Mouse (Mus musculus): Measurements from ENCODE around the gene Mpp6. TPM values are rescaled to one million over a fixed set of nuclear protein-coding genes. Genes with fewer than 3 reads are reported as not detected.

The Mpp6 gene
- total and polyA plus RNA-seq, 2 experiments from 2014 or later = 66.4 to 101 TPM

GRCm38 (mm10) chr6:50089333-50089732 lies 20.7 kb upstream of the Mpp6 start:
- no peak overlapping the region for H3K4me3 ChIP-seq (ENCODE audit: low read depth, low read length)
- H3K9me3 ChIP-seq (ENCODE audit: low read length) = 0 out of 2 replicates have a peak, but pooled peaks cover 3% of the 10 kb centered on the region
- no peaks in the 10 kb centered on the region for H3K27me3 ChIP-seq (ENCODE audit: insufficient read depth, low read length)
- H3K4me1 ChIP-seq (ENCODE audit: insufficient read depth) = no peaks in the 10 kb centered on the region
- H3K36me3 ChIP-seq (ENCODE audit: insufficient read depth) = no peaks in the 10 kb centered on the region
- no peak overlapping the region for H3K27ac ChIP-seq (ENCODE audit: low read depth, low read length)
- H3K9ac ChIP-seq = no peak overlapping the region
- no peak for TF ChIP-seq CTCF (IDR thresholded peaks at IDR 0.05; ENCODE audit: low read depth)
- ATAC-seq (no peak), DNase-seq (no peak)
- H3K4me2 ChIP-seq (ENCODE audit: low read depth) = no peak overlapping the region
- 92% methylated on average over 5 of the region's 5 CpGs for WGBS

- no peak for TF ChIP-seq CTCF (IDR thresholded peaks at IDR 0.05; ENCODE audit: low read depth)
- ATAC-seq (no peak), DNase-seq (no peak)
- Histone ChIP-seq H3K4me2 (ENCODE audit: low read depth) (no peak overlapping the region), H3K9me3 (ENCODE audit: low read length) (0 out of 2 replicates have a peak, but pooled peaks cover 3% of the 10 kb centered on the region), H3K9ac (no peak overlapping the region), H3K4me1 (ENCODE audit: insufficient read depth) (no peaks in the 10 kb centered on the region), H3K4me3 (ENCODE audit: low read depth, low read length) (no peak overlapping the region), H3K27ac (ENCODE audit: low read depth, low read length) (no peak overlapping the region), H3K27me3 (ENCODE audit: insufficient read depth, low read length) (no peaks in the 10 kb centered on the region), H3K36me3 (ENCODE audit: insufficient read depth) (no peaks in the 10 kb centered on the region)
- 70% methylated on average over 7 of the region's 7 CpGs for WGBS
Observed at GRCm38 (mm10) chr6:50090221-50090620, 19.8 kb upstream of the Mpp6 start.

- WGBS = 60% methylated on average over 7 of the region's 7 CpGs
- no peak overlapping the region for H3K4me3 ChIP-seq (ENCODE audit: low read depth, low read length)
- ATAC-seq = no peak
Observed at GRCm38 (mm10) chr6:50091462-50092154, 18.4 kb upstream of the Mpp6 start.

GRCm38 (mm10) chr6:50109201-50109756 lies 762 bp upstream of the Mpp6 start:
- H3K36me3 ChIP-seq (ENCODE audit: insufficient read depth) = no peaks in the 10 kb centered on the region
- no peaks in the 10 kb centered on the region for H3K27me3 ChIP-seq (ENCODE audit: insufficient read depth, low read length)
- peak overlapping the region; percentile 92 for H3K27ac ChIP-seq (ENCODE audit: low read depth, low read length)
- H3K4me3 ChIP-seq (ENCODE audit: low read depth, low read length) = peak overlapping the region; percentile 80
- peak; percentile 12; the same call in 1 of the 2 replicates for ATAC-seq
- 3% methylated on average over 15 of the region's 15 CpGs for WGBS
- peak; percentile 72 for DNase-seq
- peaks cover 6% of the 10 kb centered on the region; the same call in 1 of the 2 replicates for H3K4me1 ChIP-seq (ENCODE audit: insufficient read depth)
- H3K9me3 ChIP-seq (ENCODE audit: low read length) = no peaks in the 10 kb centered on the region
- no peak for TF ChIP-seq CTCF (IDR thresholded peaks at IDR 0.05; ENCODE audit: low read depth)
- H3K9ac ChIP-seq = peak overlapping the region; percentile 91
- H3K4me2 ChIP-seq (ENCODE audit: low read depth) = peak overlapping the region; percentile 90

More at GRCm38 (mm10) chr6:50091462-50092154, 18.4 kb upstream of the Mpp6 start:
- Histone ChIP-seq H3K9ac (no peak overlapping the region), H3K36me3 (ENCODE audit: insufficient read depth) (no peaks in the 10 kb centered on the region), H3K4me2 (ENCODE audit: low read depth) (no peak overlapping the region), H3K27me3 (ENCODE audit: insufficient read depth, low read length) (no peaks in the 10 kb centered on the region), H3K4me1 (ENCODE audit: insufficient read depth) (no peaks in the 10 kb centered on the region), H3K9me3 (ENCODE audit: low read length) (0 out of 2 replicates have a peak, but pooled peaks cover 3% of the 10 kb centered on the region), H3K27ac (ENCODE audit: low read depth, low read length) (no peak overlapping the region)
- DNase-seq = no peak
- TF ChIP-seq CTCF (IDR thresholded peaks at IDR 0.05; ENCODE audit: low read depth) = no peak

GRCm38 (mm10) chr6:50110379-50110941 lies 419 bp downstream of the Mpp6 start:
- TF ChIP-seq CTCF (IDR thresholded peaks at IDR 0.05; ENCODE audit: low read depth) = no peak
- no peaks in the 10 kb centered on the region for H3K36me3 ChIP-seq (ENCODE audit: insufficient read depth)
- H3K27ac ChIP-seq (ENCODE audit: low read depth, low read length) = peak overlapping the region; percentile 92
- H3K4me3 ChIP-seq (ENCODE audit: low read depth, low read length) = peak overlapping the region; percentile 80
- H3K27me3 ChIP-seq (ENCODE audit: insufficient read depth, low read length) = no peaks in the 10 kb centered on the region
- 2% methylated on average over 29 of the region's 72 CpGs for WGBS
- ATAC-seq (peak; percentile 66), DNase-seq (peak; percentile 46)
- H3K9ac ChIP-seq = peak overlapping the region; percentile 91
- peak overlapping the region; percentile 90 for H3K4me2 ChIP-seq (ENCODE audit: low read depth)
- H3K9me3 ChIP-seq (ENCODE audit: low read length) = no peaks in the 10 kb centered on the region
- peaks cover 4% of the 10 kb centered on the region; the same call in 1 of the 2 replicates for H3K4me1 ChIP-seq (ENCODE audit: insufficient read depth)

GRCm38 (mm10) chr6:50111111-50111655 lies 1.1 kb downstream of the Mpp6 start:
- Histone ChIP-seq H3K27ac (ENCODE audit: low read depth, low read length) (no peak overlapping the region), H3K9ac (peak overlapping the region; percentile 91), H3K4me2 (ENCODE audit: low read depth) (peak overlapping the region; percentile 90), H3K4me1 (ENCODE audit: insufficient read depth) (0 out of 2 replicates have a peak, but pooled peaks cover 3% of the 10 kb centered on the region), H3K36me3 (ENCODE audit: insufficient read depth) (no peaks in the 10 kb centered on the region), H3K27me3 (ENCODE audit: insufficient read depth, low read length) (no peaks in the 10 kb centered on the region), H3K4me3 (ENCODE audit: low read depth, low read length) (peak overlapping the region; percentile 80), H3K9me3 (ENCODE audit: low read length) (no peaks in the 10 kb centered on the region)
- ATAC-seq = no peak
- DNase-seq = peak; percentile 14
- 6% methylated on average over 6 of the region's 6 CpGs for WGBS
- no peak for TF ChIP-seq CTCF (IDR thresholded peaks at IDR 0.05; ENCODE audit: low read depth)

All from forebrain, postnatal 0 days (tissue).